Mouse (Mus musculus): ENCODE measurements around the gene Olfml1. TPM values are rescaled to one million over a fixed set of nuclear protein-coding genes. Genes with fewer than 3 reads are reported as not detected.

Gene Olfml1
- polyA plus RNA-seq, 1 experiment = 3.5 TPM

DNA sequence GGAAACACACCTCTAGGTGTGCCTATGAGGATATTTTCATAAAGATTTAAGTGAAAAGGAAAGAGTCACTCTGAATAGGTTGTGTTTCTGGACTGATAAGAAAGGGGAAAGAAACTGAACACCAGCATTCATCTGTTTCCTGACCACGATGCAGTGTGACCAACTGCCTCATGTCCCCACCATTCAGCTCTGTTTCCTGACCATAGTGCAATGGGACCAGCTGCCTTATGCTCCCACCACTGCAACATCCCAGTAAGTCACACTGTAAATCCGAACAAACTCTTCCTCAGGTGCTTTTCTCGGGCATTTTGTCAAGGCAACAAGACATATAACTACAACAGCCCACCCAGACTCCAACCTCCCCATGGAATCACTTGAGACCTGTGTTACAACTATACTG, 5.7 kb upstream of the Olfml1 start:
- no peaks in the 10 kb centered on the region for H3K27me3 ChIP-seq (ENCODE audit: control insufficient read depth, insufficient read depth, low read length)
- no peak for DNase-seq (ENCODE audit: low read depth in 1 of 2, low spot score in 2 of 2)
- TF ChIP-seq POLR2A (IDR thresholded peaks at IDR 0.05; ENCODE audit: low read depth, low read length) (no peak), CTCF (IDR thresholded peaks at IDR 0.05; ENCODE audit: extremely low read depth, insufficient read depth, insufficient read length, insufficient replicate concordance) (no peak)
- H3K27ac ChIP-seq (ENCODE audit: insufficient read depth, low read length) = no peak overlapping the region
- H3K4me3 ChIP-seq (ENCODE audit: extremely low read depth, insufficient read depth, insufficient read length) = no peak overlapping the region
- no peaks in the 10 kb centered on the region for H3K4me1 ChIP-seq (ENCODE audit: control insufficient read depth, insufficient read depth, insufficient read length)
- no peaks in the 10 kb centered on the region for H3K36me3 ChIP-seq (ENCODE audit: control insufficient read depth, insufficient read depth, low read length)
- 16% methylated on average over 3 of the region's 3 CpGs for WGBS

DNA sequence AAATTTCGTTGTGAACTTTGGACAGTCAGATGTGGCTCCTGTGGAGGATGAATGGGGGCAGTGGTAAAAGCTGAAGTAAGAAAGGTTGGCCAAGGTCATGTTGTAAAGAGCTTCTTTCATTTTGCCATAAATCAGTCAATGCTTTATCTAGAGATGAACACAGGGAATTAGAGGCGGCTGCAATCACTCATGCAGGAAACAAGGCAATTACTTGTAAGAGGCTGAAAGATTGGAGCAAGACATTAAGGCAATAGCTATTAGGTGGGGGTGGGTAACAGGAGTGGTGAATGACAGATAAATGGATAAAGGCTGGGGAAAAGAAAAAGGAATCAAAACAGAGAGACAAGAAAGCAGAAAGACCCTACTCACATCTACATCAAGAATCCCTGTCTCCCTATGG, 3.5 kb upstream of the Olfml1 start:
- DNase-seq (ENCODE audit: low read depth in 1 of 2, low spot score in 2 of 2) = no peak
- no peaks in the 10 kb centered on the region for H3K27me3 ChIP-seq (ENCODE audit: control insufficient read depth, insufficient read depth, low read length)
- no peaks in the 10 kb centered on the region for H3K36me3 ChIP-seq (ENCODE audit: control insufficient read depth, insufficient read depth, low read length)
- TF ChIP-seq POLR2A (IDR thresholded peaks at IDR 0.05; ENCODE audit: low read depth, low read length) (no peak), CTCF (IDR thresholded peaks at IDR 0.05; ENCODE audit: extremely low read depth, insufficient read depth, insufficient read length, insufficient replicate concordance) (no peak)
- H3K27ac ChIP-seq (ENCODE audit: insufficient read depth, low read length) = no peak overlapping the region
- 66% methylated on average over 2 of the region's 2 CpGs for WGBS
- no peaks in the 10 kb centered on the region for H3K4me1 ChIP-seq (ENCODE audit: control insufficient read depth, insufficient read depth, insufficient read length)
- H3K4me3 ChIP-seq (ENCODE audit: extremely low read depth, insufficient read depth, insufficient read length) = no peak overlapping the region

DNA sequence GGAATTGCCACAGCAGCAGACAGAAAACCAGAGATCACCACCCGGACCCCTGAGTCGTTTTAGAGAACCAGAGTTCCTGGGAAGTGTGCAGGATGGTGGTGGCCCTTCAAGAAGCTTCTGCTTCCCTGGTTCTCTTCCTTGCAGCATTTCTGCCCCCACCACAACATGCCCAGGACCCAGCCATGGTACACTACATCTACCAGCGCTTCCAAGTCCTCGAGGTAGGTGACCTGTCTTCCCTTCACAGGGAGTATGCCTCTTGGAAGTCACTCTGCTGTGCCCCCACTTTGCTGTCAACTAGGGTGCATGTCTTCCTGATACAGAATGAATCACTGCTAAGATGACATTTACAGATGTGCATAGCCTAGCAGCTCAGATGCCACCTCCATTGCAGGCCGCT, 428 bp downstream of the Olfml1 start:
- no peaks in the 10 kb centered on the region for H3K27me3 ChIP-seq (ENCODE audit: control insufficient read depth, insufficient read depth, low read length)
- H3K36me3 ChIP-seq (ENCODE audit: control insufficient read depth, insufficient read depth, low read length) = no peaks in the 10 kb centered on the region
- H3K4me3 ChIP-seq (ENCODE audit: extremely low read depth, insufficient read depth, insufficient read length) = no peak overlapping the region; the same call in 1 of the 2 replicates
- TF ChIP-seq CTCF (IDR thresholded peaks at IDR 0.05; ENCODE audit: extremely low read depth, insufficient read depth, insufficient read length, insufficient replicate concordance) (no peak), POLR2A (IDR thresholded peaks at IDR 0.05; ENCODE audit: low read depth, low read length) (no peak)
- WGBS = 78% methylated on average over 5 of the region's 5 CpGs
- H3K27ac ChIP-seq (ENCODE audit: insufficient read depth, low read length) = peak overlapping the region; percentile 3; the same call in 1 of the 2 replicates
- no peak for DNase-seq (ENCODE audit: low read depth in 1 of 2, low spot score in 2 of 2)
- H3K4me1 ChIP-seq (ENCODE audit: control insufficient read depth, insufficient read depth, insufficient read length) = no peaks in the 10 kb centered on the region

DNA sequence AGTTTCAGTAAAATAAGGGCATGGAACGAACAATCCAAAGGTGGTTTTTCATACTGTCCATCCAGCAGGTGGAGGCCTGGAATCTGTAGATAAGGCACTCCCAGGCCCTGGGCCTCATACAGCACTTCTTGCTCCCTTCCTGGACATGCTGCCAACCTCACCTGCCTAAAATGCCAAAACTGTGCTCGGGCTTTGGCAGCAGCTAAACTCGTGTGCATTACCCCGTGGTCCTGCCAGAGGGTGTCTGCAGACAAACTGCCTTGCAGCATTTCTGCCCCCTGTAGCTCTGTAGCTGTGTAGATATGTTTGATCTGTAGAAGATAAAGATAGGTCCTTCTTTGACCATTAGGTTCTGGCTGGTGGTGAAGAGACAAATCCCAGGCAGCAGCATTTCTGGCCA, 1.7 kb downstream of the Olfml1 start:
- Histone ChIP-seq H3K4me3 (ENCODE audit: extremely low read depth, insufficient read depth, insufficient read length) (no peak overlapping the region), H3K4me1 (ENCODE audit: control insufficient read depth, insufficient read depth, insufficient read length) (no peaks in the 10 kb centered on the region), H3K27ac (ENCODE audit: insufficient read depth, low read length) (no peak overlapping the region), H3K27me3 (ENCODE audit: control insufficient read depth, insufficient read depth, low read length) (no peaks in the 10 kb centered on the region), H3K36me3 (ENCODE audit: control insufficient read depth, insufficient read depth, low read length) (no peaks in the 10 kb centered on the region)
- WGBS = 47% methylated on average over 4 of the region's 4 CpGs
- TF ChIP-seq CTCF (IDR thresholded peaks at IDR 0.05; ENCODE audit: extremely low read depth, insufficient read depth, insufficient read length, insufficient replicate concordance) = no peak
- TF ChIP-seq POLR2A (IDR thresholded peaks at IDR 0.05; ENCODE audit: low read depth, low read length) = no peak
- no peak for DNase-seq (ENCODE audit: low read depth in 1 of 2, low spot score in 2 of 2)

DNA sequence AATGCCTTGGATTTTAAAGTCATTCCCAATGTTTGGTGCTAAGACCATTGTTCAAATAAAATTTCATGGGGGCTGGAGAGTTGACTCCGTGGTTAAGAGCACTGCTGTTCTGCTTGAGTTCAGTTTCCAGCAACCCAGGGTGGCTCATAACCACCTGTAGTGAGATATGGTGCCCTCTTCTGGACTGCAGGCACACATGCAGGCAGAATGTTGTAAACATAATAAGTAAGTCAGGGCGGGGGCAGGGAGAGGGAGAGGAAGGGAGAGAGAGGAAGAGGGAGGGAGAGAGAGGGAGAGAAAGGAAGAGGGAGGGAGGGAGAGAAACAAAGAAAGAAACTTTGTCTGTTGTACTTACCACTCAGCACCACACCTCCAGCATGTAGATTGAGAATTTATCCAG, 6.6 kb downstream of the Olfml1 start:
- Histone ChIP-seq H3K4me1 (ENCODE audit: control insufficient read depth, insufficient read depth, insufficient read length) (no peaks in the 10 kb centered on the region), H3K27me3 (ENCODE audit: control insufficient read depth, insufficient read depth, low read length) (no peaks in the 10 kb centered on the region), H3K4me3 (ENCODE audit: extremely low read depth, insufficient read depth, insufficient read length) (no peak overlapping the region), H3K27ac (ENCODE audit: insufficient read depth, low read length) (no peak overlapping the region), H3K36me3 (ENCODE audit: control insufficient read depth, insufficient read depth, low read length) (no peaks in the 10 kb centered on the region)
- TF ChIP-seq CTCF (IDR thresholded peaks at IDR 0.05; ENCODE audit: extremely low read depth, insufficient read depth, insufficient read length, insufficient replicate concordance) = peak; percentile 21; the same call in 1 of the 2 replicates
- no peak for TF ChIP-seq POLR2A (IDR thresholded peaks at IDR 0.05; ENCODE audit: low read depth, low read length)
- WGBS = 69% methylated on average over 2 of the region's 2 CpGs
- no peak for DNase-seq (ENCODE audit: low read depth in 1 of 2, low spot score in 2 of 2)

DNA sequence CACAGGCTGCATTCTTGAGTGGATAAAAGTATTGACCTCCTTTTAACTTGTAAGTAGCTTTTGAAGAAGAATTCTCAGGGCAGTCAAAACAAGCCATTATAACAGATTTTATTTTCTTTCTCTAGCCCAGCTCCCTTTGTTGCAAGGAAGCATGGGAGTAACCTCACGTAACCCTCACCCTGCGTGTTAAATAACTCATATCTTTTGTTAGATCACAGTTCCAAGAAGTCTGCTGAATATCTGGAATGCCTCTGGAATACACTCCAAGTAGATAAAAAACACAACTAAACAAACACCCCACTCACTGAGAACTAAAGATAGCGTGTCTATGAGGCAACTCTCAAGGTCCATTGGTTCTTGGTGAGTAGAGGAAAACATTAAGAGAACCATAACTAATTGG, 7.0 kb downstream of the Olfml1 start:
- DNase-seq (ENCODE audit: low read depth in 1 of 2, low spot score in 2 of 2) = no peak
- WGBS = 84% methylated on average over 3 of the region's 3 CpGs
- H3K27ac ChIP-seq (ENCODE audit: insufficient read depth, low read length) = no peak overlapping the region
- H3K4me1 ChIP-seq (ENCODE audit: control insufficient read depth, insufficient read depth, insufficient read length) = no peaks in the 10 kb centered on the region
- TF ChIP-seq POLR2A (IDR thresholded peaks at IDR 0.05; ENCODE audit: low read depth, low read length) (no peak), CTCF (IDR thresholded peaks at IDR 0.05; ENCODE audit: extremely low read depth, insufficient read depth, insufficient read length, insufficient replicate concordance) (no peak)
- no peak overlapping the region for H3K4me3 ChIP-seq (ENCODE audit: extremely low read depth, insufficient read depth, insufficient read length)
- H3K27me3 ChIP-seq (ENCODE audit: control insufficient read depth, insufficient read depth, low read length) = no peaks in the 10 kb centered on the region
- H3K36me3 ChIP-seq (ENCODE audit: control insufficient read depth, insufficient read depth, low read length) = no peaks in the 10 kb centered on the region

DNA sequence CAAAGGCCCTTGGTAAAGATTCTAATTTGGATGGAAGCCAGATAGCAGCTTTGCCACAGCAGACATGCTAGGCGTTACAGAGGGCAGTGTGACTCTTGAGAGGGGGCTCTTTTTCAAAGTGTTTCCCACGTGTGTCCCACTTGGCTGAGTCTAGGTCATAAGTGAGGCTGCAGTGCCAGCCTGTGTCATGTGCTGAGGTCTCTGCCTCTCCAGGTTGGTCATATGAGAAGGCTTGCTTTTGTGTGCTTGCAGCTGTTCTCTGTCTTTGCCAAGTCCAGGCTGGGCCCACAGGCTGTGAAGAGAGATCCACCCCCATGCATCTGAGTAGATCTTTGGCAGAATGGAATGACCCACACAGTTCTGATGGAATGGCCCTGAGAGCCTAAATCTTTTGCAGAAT, 25.4 kb downstream of the Olfml1 start:
- H3K4me1 ChIP-seq (ENCODE audit: control insufficient read depth, insufficient read depth, insufficient read length) = peaks cover 10% of the 10 kb centered on the region; the same call in 1 of the 2 replicates
- H3K4me3 ChIP-seq (ENCODE audit: extremely low read depth, insufficient read depth, insufficient read length) = no peak overlapping the region
- no peak for TF ChIP-seq CTCF (IDR thresholded peaks at IDR 0.05; ENCODE audit: extremely low read depth, insufficient read depth, insufficient read length, insufficient replicate concordance)
- TF ChIP-seq POLR2A (IDR thresholded peaks at IDR 0.05; ENCODE audit: low read depth, low read length) = no peak
- DNase-seq (ENCODE audit: low read depth in 1 of 2, low spot score in 2 of 2) = no peak
- H3K36me3 ChIP-seq (ENCODE audit: control insufficient read depth, insufficient read depth, low read length) = no peaks in the 10 kb centered on the region
- H3K27ac ChIP-seq (ENCODE audit: insufficient read depth, low read length) = no peak overlapping the region
- WGBS = 64% methylated on average over 2 of the region's 2 CpGs
- H3K27me3 ChIP-seq (ENCODE audit: control insufficient read depth, insufficient read depth, low read length) = no peaks in the 10 kb centered on the region
